ENCODE assay signal across 12 mouse cellular contexts in the genomic region with DNA sequence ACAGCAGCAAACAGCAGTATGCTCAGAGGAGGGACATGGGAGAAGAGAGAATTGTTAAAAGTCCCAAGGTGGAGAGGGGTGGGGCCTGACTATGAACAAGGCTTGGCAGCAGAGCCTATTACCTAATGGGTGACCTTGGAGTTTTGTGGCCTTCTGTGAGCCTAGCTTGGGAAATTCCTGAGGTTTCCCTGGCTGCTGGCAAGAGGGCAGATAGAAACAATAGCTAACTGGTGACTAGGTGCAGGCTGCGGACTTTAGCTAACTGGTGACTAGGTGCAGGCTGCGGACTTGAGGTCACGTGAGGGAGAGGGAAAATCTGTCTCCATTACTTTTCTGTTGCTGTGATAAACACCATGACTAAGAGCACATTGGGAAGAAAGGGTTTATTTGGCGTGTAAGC. TPM values are rescaled to one million over a fixed set of nuclear protein-coding genes. Genes with fewer than 3 reads are reported as not detected.
A peak's percentile ranks its signal among the peaks of the same experiment; 100 is the strongest.
DNase-seq lines count a peak whose midpoint lies in the region; ATAC-seq and TF ChIP-seq lines count a peak whose summit lies in the region.
"Had no signal": no experiment of that assay in that cellular context is flagged by ENCODE, and none has a peak within 500 bp of the region (broad histone marks: within the 10 kb centered on the region; RNA-seq: fewer than 3 reads in every experiment).

No protein-coding gene starts in this region.

- H3K4me3 ChIP-seq in kidney, postnatal 0 days (replicated peaks; ENCODE audit: low read depth, low read length) = no peak overlapping the region
- H3K4me3 ChIP-seq in midbrain, embryonic 10.5 days = no peak overlapping the region
- H3K4me3 ChIP-seq: hindbrain, embryonic 13.5 days; liver, embryonic 15.5 days had no signal

- peak overlapping the region; percentile 70; the same call in 1 of the 2 replicates for H3K27ac ChIP-seq in kidney, postnatal 0 days
- no peak overlapping the region for H3K27ac ChIP-seq in midbrain, embryonic 10.5 days (replicated peaks)
- H3K27ac ChIP-seq: hindbrain, embryonic 13.5 days; liver, embryonic 15.5 days had no signal

- H3K4me2 ChIP-seq in kidney, postnatal 0 days (ENCODE audit: low read length) = no peak overlapping the region
- H3K4me2 ChIP-seq: hindbrain, embryonic 13.5 days; liver, embryonic 15.5 days had no signal

- H3K4me1 ChIP-seq in kidney, postnatal 0 days (replicated peaks; ENCODE audit: insufficient read depth, low read length) = peaks cover 9% of the 10 kb centered on the region; the same call in 1 of the 2 replicates
- H3K4me1 ChIP-seq in midbrain, embryonic 10.5 days = peaks cover 18% of the 10 kb centered on the region

- DNase-seq in kidney, adult 18-20 months = peak; percentile 59
- no peak for DNase-seq in kidney, postnatal 4 days
- peak; percentile 71 for DNase-seq in 3134 (ENCODE audit: extremely low read depth, insufficient read length, low spot score)
- DNase-seq in adrenal gland, adult 2 months = peak; percentile 84
- peak; percentile 44 for DNase-seq in kidney, postnatal 0 days (ENCODE audit: low spot score)
- DNase-seq in midbrain, embryonic 10.5 days (ENCODE audit: low spot score) = no peak
- no peak for DNase-seq in layer of hippocampus, adult 18-20 months (ENCODE audit: low spot score in 2 of 2)
- DNase-seq in natural killer cell, adult 2 months (ENCODE audit: low spot score in 2 of 2) = no peak
- DNase-seq: B cell, adult 2 months had no signal

- H3K9ac ChIP-seq in kidney, postnatal 0 days (ENCODE audit: low read depth, low read length) = no peak overlapping the region
- H3K9ac ChIP-seq: hindbrain, embryonic 13.5 days; liver, embryonic 15.5 days had no signal

- no peak for TF ChIP-seq CTCF in kidney, postnatal 0 days (IDR thresholded peaks at IDR 0.05; ENCODE audit: low read depth)

- peak; percentile 26; the same call in 1 of the 2 replicates for ATAC-seq in kidney, postnatal 0 days (replicated peaks; ENCODE audit: low FRiP score, low read depth)

- no peaks in the 10 kb centered on the region for H3K27me3 ChIP-seq in kidney, postnatal 0 days (ENCODE audit: insufficient read depth, low read length)
- H3K27me3 ChIP-seq in midbrain, embryonic 10.5 days (ENCODE audit: low read depth, poor library complexity, severe bottlenecking) = no peaks in the 10 kb centered on the region
- H3K27me3 ChIP-seq: hindbrain, embryonic 13.5 days; liver, embryonic 15.5 days had no signal

- no peaks in the 10 kb centered on the region for H3K9me3 ChIP-seq in kidney, postnatal 0 days (replicated peaks; ENCODE audit: low read length)
- H3K9me3 ChIP-seq in midbrain, embryonic 10.5 days (replicated peaks) = no peaks in the 10 kb centered on the region
- H3K9me3 ChIP-seq: G1E; hindbrain, embryonic 13.5 days; liver, embryonic 15.5 days had no signal

- no peaks in the 10 kb centered on the region for H3K36me3 ChIP-seq in kidney, postnatal 0 days (ENCODE audit: insufficient read depth, low read length)
- peaks cover 4% of the 10 kb centered on the region; the same call in 1 of the 2 replicates for H3K36me3 ChIP-seq in midbrain, embryonic 10.5 days
- H3K36me3 ChIP-seq: G1E had no signal

- 83% methylated on average over 4 of the region's 4 CpGs for WGBS in kidney, postnatal 0 days
- 92% methylated on average over 4 of the region's 4 CpGs for WGBS in midbrain, embryonic 10.5 days

RNA-seq across cellular contexts. Expression of a gene that starts 31.9 kb away (rescaled TPM):
- 10 to 100 TPM in 1 of 2 experiments, 1 to 10 TPM in 1; 4.1 to 21.7 TPM for total RNA-seq in adrenal gland, adult 2 months (2021)
- 2.4 and 2.9 TPM in 2 replicates for polyA plus RNA-seq in adrenal gland, adult 2 months (2012; rRNA removed)
- 79.7 and 88.8 TPM in 2 replicates for polyA plus RNA-seq in kidney, postnatal 0 days (2015; fragmentation: Nextera tagmentation; extraction: Ambion mirVana)
- 11.2 and 15.2 TPM in 2 replicates for polyA plus RNA-seq in midbrain, embryonic 10.5 days (2016; fragmentation: Nextera tagmentation; extraction: Ambion mirVana)
- total RNA-seq in layer of hippocampus, adult 18-20 months (2021) = 100 to 1,000 TPM in 1 of 2 experiments, 10 to 100 TPM in 1; 90.0 to 103 TPM
- polyA plus RNA-seq: G1E had no signal

Comparison
In these comparisons a context has a peak if more than half of its experiments do, and no peak if none do; other contexts are left out.
1. DNase-seq: peak in kidney, adult 18-20 months (single experiment), 3134 (single experiment), adrenal gland, adult 2 months (single experiment) and kidney, postnatal 0 days (single experiment); none in kidney, postnatal 4 days (0 of 2), midbrain, embryonic 10.5 days (single experiment), layer of hippocampus, adult 18-20 months (0 of 2) and natural killer cell, adult 2 months (0 of 2).